Mouse (Mus musculus) megakaryocyte, embryonic 14.5 days (primary cell): ENCODE data around the gene Tarsl2. TPM values are rescaled to one million over a fixed set of nuclear protein-coding genes. Genes with fewer than 3 reads are reported as not detected.

ENCODE experiments used
- H3K27me3 ChIP-seq: replicated peaks from 2 replicates; pipeline ENCODE3; 2012; ENCODE audit warnings: inconsistent platforms
- H3K36me3 ChIP-seq: replicated peaks from 2 replicates; pipeline ENCODE3; 2012; ENCODE audit warnings: low read length, inconsistent platforms, mixed read lengths
- H3K4me1 ChIP-seq: 2 replicates; pipeline ENCODE4 v1.6.1; 2012; ENCODE audit warnings: inconsistent platforms
- H3K4me3 ChIP-seq: replicated peaks from 2 replicates; pipeline ENCODE3; 2012; ENCODE audit warnings: moderate library complexity, mild to moderate bottlenecking, inconsistent platforms
- H3K9me3 ChIP-seq: 2 replicates; pipeline ENCODE4 v1.6.1; 2012; ENCODE audit warnings: inconsistent platforms
- FLI1 ChIP-seq: IDR thresholded peaks from 2 replicates; pipeline ENCODE4 v1.6.1; 2012; ENCODE audit warnings: low read length, inconsistent platforms, mixed read lengths
- GATA1 ChIP-seq: IDR thresholded peaks from 3 replicates; pipeline ENCODE4 v1.6.1; 2012; ENCODE audit warnings: mixed read lengths, low read length, inconsistent platforms, borderline replicate concordance
- polyA plus RNA-seq: library from polyadenylated mRNA; stranded (reverse); fragments of >175 nt; gene quantifications from 2 replicates; pipeline ENCODE4 v1.2.3, GENCODE M21; 2012; ENCODE audit warnings: low replicate concordance; ENCODE audit not compliant: insufficient read depth

Tarsl2 gene
- polyA plus RNA-seq, 1 experiment: 2.3 TPM

- Histone ChIP-seq H3K4me3 (no peak overlapping the region), H3K27me3 (no peaks in the 10 kb centered on the region), H3K36me3 (peaks cover 57% of the 10 kb centered on the region), H3K4me1 (peaks cover 8% of the 10 kb centered on the region; the same call in 1 of the 2 replicates), H3K9me3 (no peaks in the 10 kb centered on the region)
- no peak for TF ChIP-seq GATA1
- TF ChIP-seq FLI1: no peak
These were observed 39.6 kb downstream of the Tarsl2 start for GRCm38 (mm10) chr7:65684256-65684835.

GRCm38 (mm10) chr7:65686664-65687063 lies 42.0 kb downstream of the Tarsl2 start:
- TF ChIP-seq GATA1: no peak
- TF ChIP-seq FLI1: no peak
- Histone ChIP-seq H3K9me3 (no peaks in the 10 kb centered on the region), H3K36me3 (peaks cover 64% of the 10 kb centered on the region), H3K27me3 (no peaks in the 10 kb centered on the region), H3K4me1 (peaks cover 6% of the 10 kb centered on the region; the same call in 1 of the 2 replicates), H3K4me3 (no peak overlapping the region)

GRCm38 (mm10) chr7:65690869-65691268 lies 46.2 kb downstream of the Tarsl2 start, which contains the start of gene Tm2d3:
Gene Tm2d3, plus strand, starts transcription at chr7:65691169.
- no peak within 1 kb of the TSS for H3K4me3 ChIP-seq
- H3K27me3 ChIP-seq: no peaks in the 10 kb centered on the region
- peaks cover 21% of the 10 kb centered on the region for H3K4me1 ChIP-seq
- no peak for TF ChIP-seq FLI1
- TF ChIP-seq GATA1: no peak
- peaks cover 54% of the 10 kb centered on the region for H3K36me3 ChIP-seq
- H3K9me3 ChIP-seq: no peaks in the 10 kb centered on the region

GRCm38 (mm10) chr7:65691929-65692605 lies 47.4 kb downstream of the Tarsl2 start:
- no peak overlapping the region for H3K4me3 ChIP-seq
- H3K4me1 ChIP-seq: peaks cover 21% of the 10 kb centered on the region
- peaks cover 57% of the 10 kb centered on the region for H3K36me3 ChIP-seq
- no peak for TF ChIP-seq FLI1
- no peak for TF ChIP-seq GATA1
- H3K27me3 ChIP-seq: no peaks in the 10 kb centered on the region
- no peaks in the 10 kb centered on the region for H3K9me3 ChIP-seq

GRCm38 (mm10) chr7:65692883-65693282 lies 48.2 kb downstream of the Tarsl2 start:
- no peak for TF ChIP-seq GATA1
- TF ChIP-seq FLI1: no peak

DNA sequence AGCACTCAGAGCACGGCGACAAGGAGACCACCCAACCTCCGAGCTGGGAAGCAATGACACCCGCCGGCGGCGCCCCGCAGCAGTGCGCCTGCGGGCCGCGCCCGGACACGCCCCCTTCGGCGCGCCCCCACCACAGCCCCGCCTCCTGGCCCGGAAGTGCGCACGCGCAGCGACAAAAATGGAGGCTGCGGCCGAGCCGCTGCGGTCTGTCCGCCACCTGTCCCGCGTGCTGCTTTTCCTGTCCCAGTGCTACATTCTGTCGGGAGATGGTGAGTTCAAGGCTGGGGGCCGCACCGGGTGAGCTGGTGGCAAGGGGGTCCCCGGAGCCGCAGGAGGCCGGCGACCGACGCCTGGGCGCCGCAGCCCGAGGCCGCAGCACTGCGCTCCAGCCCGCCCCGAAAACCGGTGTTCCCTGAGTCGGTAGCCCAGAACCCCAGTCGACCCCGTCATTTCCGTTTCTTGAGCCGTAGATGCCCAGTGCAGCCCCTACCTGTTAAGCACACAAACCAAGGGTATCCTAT lies 48.7 kb downstream of the Tarsl2 start:
- Histone ChIP-seq H3K4me1 (peaks cover 28% of the 10 kb centered on the region), H3K4me3 (peak overlapping the region; percentile 95), H3K27me3 (no peaks in the 10 kb centered on the region), H3K9me3 (no peaks in the 10 kb centered on the region), H3K36me3 (peaks cover 57% of the 10 kb centered on the region)
- no peak for TF ChIP-seq FLI1
- TF ChIP-seq GATA1: no peak

More at GRCm38 (mm10) chr7:65692883-65693282, 48.2 kb downstream of the Tarsl2 start:
- no peaks in the 10 kb centered on the region for H3K27me3 ChIP-seq
- peaks cover 57% of the 10 kb centered on the region for H3K36me3 ChIP-seq
- H3K4me1 ChIP-seq: peaks cover 27% of the 10 kb centered on the region
- H3K4me3 ChIP-seq: peak overlapping the region; percentile 95
- H3K9me3 ChIP-seq: no peaks in the 10 kb centered on the region

DNA sequence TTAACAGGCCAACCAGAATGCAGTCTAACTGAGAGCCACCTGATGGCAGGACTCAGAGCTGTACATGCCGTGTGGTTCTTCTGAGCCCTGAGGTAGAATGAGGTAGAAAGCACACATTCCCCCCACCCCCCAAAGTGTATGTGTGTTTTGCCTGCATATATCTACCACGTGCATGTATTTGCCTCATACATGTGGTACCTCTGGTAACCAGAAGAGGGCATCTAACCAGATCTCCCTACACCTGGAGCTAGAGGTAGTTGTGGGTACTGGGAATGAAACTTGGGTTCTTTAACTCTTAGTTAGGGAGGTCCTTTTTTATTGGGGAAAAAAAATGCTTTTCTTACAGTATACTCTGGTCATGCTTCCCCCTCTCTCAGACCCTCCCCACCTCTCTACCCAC lies 51.8 kb downstream of the Tarsl2 start:
- TF ChIP-seq FLI1: no peak
- TF ChIP-seq GATA1: no peak

DNA sequence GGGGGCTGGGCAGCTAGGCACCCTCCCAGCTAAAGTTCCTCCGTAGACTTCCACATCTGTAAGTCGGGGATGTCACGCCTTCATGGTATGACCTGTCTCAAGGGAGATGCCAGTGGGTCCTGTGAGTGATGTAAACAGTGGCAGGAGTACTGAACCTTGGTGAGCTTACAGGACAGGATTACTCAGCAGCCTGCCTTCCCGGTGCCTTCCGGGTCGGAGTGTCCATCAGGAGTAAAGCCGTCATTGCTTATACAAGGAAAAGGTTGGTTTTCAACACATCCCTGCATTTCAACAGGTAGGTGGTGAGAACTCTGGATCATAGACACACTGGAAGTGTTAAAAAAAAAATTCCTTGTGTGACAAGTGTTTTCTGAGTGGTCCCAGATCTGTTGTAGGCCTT lies 57.4 kb downstream of the Tarsl2 start:
- TF ChIP-seq GATA1: no peak
- no peak for TF ChIP-seq FLI1
- Histone ChIP-seq H3K4me1 (peaks cover 31% of the 10 kb centered on the region), H3K27me3 (no peaks in the 10 kb centered on the region), H3K9me3 (no peaks in the 10 kb centered on the region), H3K4me3 (no peak overlapping the region), H3K36me3 (peaks cover 56% of the 10 kb centered on the region)

More for the DNA sequence above, 51.8 kb downstream of the Tarsl2 start:
- H3K4me3 ChIP-seq: no peak overlapping the region
- peaks cover 69% of the 10 kb centered on the region for H3K36me3 ChIP-seq
- H3K4me1 ChIP-seq: peaks cover 28% of the 10 kb centered on the region
- no peaks in the 10 kb centered on the region for H3K27me3 ChIP-seq
- H3K9me3 ChIP-seq: no peaks in the 10 kb centered on the region

GRCm38 (mm10) chr7:65704818-65705242 lies 60.1 kb downstream of the Tarsl2 start:
- H3K4me3 ChIP-seq: peak overlapping the region; percentile 85
- peaks cover 25% of the 10 kb centered on the region for H3K4me1 ChIP-seq
- no peaks in the 10 kb centered on the region for H3K9me3 ChIP-seq
- peaks cover 29% of the 10 kb centered on the region for H3K36me3 ChIP-seq
- no peak for TF ChIP-seq GATA1
- no peak for TF ChIP-seq FLI1
- H3K27me3 ChIP-seq: peaks cover 3% of the 10 kb centered on the region

DNA sequence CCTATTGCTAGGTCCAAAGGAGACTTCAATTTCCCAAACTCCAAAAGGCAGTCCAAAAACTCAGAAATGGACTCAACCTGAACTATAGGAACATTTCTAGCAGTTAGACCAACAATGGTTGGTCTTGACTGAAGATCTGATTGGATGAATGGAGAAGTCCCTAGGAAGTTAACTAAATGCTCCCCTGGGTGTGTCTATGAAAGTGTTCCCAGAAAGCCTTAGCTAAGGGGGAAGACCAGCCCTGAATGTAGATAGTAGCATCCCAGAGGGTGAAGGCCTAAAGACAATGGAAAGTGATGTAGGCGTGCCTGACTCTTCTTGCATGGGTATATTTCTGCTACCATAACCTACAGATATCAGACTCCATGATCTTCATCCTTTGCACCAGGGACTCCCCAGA lies 63.8 kb downstream of the Tarsl2 start:
- peaks cover 10% of the 10 kb centered on the region for H3K27me3 ChIP-seq
- H3K9me3 ChIP-seq: peaks cover 7% of the 10 kb centered on the region; the same call in 1 of the 2 replicates
- H3K36me3 ChIP-seq: no peaks in the 10 kb centered on the region
- no peak overlapping the region for H3K4me3 ChIP-seq
- H3K4me1 ChIP-seq: peaks cover 28% of the 10 kb centered on the region
- no peak for TF ChIP-seq FLI1
- no peak for TF ChIP-seq GATA1
